Mouse (Mus musculus) left cerebral cortex, adult 9 months (tissue): ENCODE measurements at regions not wholly inside any gene's neighbourhood (a gene's known extent, or its start where the extent isn't known, plus 50 kb on each side); places are given as distances from the start of the nearest gene placed in this dataset.

Source experiments
- DNase-seq, 2 experiments: peaks; one replicate each; pipeline ENCODE4 v3.0.0; 2022; ENCODE audit warnings: low spot score in 2 of 2

- DNase-seq = no peak
These were observed 62.7 kb downstream of the Lrrc30 start for GRCm38 (mm10) chr17:67569865-67570264.

- no peak for DNase-seq
These were observed 66.3 kb downstream of the Lrrc30 start for GRCm38 (mm10) chr17:67566216-67566615.

- no peak for DNase-seq
These were observed 66.8 kb downstream of the Lrrc30 start for GRCm38 (mm10) chr17:67565746-67566145.

DNA sequence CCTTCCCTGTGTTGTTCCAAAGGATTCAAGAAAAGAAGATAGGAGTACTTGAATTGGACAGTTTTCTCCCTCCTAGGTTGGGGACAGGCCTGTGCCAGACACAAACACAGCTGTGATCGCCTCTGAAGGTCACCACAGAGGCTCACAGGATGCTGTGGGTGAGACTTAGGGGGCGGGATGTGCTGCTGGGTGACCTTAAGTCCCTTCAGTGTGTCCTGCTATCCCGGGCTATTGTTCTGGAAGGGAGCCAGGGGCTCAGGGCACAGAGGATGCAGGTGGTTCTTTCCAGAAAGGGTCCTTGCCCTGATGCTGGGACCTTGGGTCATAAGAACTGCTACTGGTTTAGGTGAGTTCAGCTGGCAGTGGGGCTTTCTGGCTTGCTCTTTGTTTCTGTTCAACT lies 67.7 kb downstream of the Lrrc30 start:
- DNase-seq = no peak

DNA sequence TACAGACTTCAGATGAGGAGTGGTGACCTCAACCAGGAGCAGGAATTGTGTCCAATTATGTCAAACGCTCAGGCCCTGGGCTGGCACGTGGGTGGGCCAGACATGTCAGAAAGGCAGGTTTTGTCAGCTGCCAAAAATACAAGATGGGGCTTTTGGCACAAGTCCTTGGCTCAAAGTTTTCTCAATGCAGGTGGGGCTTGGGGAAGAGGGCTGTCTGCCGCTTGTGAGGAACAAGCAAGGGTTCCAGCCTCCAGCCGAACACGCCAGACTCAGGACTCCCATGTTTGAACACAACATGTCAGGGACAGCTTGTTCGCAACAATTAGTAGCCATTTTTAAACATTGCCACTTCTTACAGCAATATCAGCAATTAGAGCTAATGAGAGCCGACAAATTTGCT lies 69.5 kb downstream of the Lrrc30 start:
- no peak for DNase-seq

GRCm38 (mm10) chr17:67561802-67562201 lies 70.7 kb downstream of the Lrrc30 start:
- no peak for DNase-seq

- no peak for DNase-seq
These were observed 75.1 kb downstream of the Lrrc30 start for GRCm38 (mm10) chr17:67557351-67557870.

- no peak for DNase-seq
These were observed 79.9 kb downstream of the Lrrc30 start for GRCm38 (mm10) chr17:67552581-67553139.

DNA sequence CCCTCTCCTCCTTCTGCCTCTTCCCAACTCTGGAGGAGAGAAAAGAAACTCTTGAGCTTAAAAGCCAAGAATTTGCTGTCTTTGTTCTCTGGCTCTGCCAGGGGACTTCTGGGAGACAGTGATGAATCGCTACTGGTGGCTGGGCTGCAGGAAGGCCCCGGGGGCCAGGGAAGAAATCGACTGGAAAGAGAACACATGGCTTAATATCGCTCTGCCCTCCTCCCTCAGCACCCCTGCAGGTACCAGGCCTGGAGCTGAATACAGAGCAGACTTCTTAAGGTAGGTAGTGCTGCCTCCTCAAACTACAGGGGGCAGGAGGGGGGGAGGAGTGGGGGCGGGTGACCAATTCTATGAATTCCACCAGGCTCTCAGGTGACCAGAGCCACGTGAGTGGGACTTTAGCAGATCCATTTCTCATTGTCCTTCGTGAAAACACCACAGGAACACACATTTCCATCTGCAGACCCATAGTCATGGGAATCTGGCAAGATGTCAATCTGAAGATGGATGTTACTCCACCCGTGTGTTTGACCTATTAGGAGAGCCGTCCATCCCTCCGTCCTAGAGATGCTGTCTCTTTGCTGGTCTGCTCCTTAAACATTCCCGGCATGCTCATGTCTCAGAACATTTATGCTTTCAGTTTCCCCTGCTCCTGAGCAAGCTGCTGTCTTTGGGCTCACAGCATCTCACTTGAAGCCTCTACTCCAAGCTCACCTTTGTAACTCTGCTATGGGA lies 83.4 kb downstream of the Lrrc30 start:
- no peak for DNase-seq

DNA sequence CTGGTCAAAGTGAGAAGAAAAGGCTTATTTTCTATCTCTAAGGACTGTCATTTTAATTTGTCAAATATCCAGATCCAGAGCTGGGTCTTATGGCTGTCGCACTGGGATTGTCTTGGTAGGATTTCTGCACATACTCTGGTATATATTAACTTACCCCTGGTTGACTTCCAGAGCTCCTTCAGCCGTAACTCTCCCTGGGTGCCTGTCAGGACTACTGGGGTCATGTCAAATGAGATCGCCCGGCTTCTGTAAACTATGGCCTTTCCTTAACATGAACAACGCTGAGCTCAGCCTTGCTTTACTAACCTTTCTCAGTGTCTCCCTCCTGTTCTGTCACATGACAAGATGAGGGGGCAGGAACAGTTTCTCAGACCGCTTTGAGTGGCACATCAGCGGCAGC lies 88.1 kb downstream of the Lrrc30 start:
- DNase-seq = no peak

- DNase-seq = no peak
These were observed 100.2 kb downstream of the Lrrc30 start for GRCm38 (mm10) chr17:67532331-67532730.

- DNase-seq = peak in 1 of 2 experiments; percentile 5
These were observed 111.6 kb downstream of the Lrrc30 start for GRCm38 (mm10) chr17:67520848-67521411.

DNA sequence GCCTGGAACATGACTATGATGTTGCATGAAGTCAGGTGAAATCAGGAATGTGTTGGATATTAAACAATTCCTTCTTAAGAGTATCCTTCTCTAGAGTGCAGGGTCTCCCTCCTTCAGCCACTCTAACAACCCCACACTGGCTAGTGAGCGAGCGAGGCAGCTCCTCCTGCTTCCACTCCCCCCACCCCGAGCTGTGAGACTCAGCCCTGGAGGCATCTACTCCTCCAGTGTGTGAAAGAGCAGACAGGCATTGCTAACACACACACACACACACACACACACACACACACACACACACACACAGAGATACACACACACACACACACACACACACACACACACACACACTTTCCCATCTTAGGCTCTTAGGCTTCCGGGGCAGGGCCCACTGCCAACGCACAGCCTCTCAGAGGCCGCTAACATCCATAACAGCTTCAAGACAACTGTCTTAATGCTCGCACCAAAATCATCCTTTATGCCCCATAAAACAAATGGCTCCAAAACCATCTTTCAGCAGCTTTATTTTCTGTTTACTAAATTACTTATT lies 116.8 kb downstream of the Lrrc30 start:
- no peak for DNase-seq

- no peak for DNase-seq
These were observed 117.9 kb downstream of the Lrrc30 start for GRCm38 (mm10) chr17:67514387-67515241.

DNA sequence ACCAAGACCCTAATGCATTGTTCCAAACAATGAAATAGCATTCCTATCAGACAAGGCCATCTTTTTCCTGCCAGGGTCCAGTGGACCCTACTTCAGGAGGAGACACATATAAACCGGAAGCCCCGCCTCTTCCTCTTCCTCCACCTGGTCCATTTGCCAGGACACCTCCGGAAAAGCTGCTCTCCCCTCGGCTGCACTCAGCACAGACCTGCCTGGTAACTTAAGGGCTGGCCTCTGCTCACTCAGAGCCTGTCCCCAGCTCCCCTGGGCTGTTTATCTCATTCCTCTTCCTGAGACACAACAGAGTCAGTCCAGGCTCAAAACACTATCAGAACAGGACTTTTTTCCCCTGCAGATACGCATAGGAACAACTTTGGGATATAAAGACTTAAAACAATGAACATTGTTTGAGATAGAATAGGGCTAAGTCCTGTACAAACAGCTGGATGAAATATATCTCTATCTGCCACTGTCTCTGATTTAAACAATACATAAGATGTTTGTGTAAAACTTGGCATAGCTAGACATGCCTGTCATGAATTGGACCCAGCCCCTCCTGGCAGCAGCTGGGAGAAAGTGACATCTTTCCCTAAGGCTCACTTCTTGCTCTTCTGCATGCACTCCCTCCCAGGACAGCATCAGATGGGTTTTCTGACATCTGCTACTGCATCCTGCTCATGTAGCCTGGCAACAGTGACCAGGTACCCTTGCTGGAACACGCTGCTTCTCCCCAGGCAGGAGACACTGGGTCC lies 119.6 kb downstream of the Lrrc30 start:
- no peak for DNase-seq

GRCm38 (mm10) chr17:67512008-67512407 lies 120.5 kb downstream of the Lrrc30 start:
- no peak for DNase-seq

GRCm38 (mm10) chr17:67509921-67510320 lies 122.6 kb downstream of the Lrrc30 start:
- no peak for DNase-seq

- DNase-seq = no peak
These were observed 123.4 kb downstream of the Lrrc30 start for GRCm38 (mm10) chr17:67509091-67509618.

- no peak for DNase-seq
These were observed 124.2 kb downstream of the Lrrc30 start for GRCm38 (mm10) chr17:67508353-67508752.

DNA sequence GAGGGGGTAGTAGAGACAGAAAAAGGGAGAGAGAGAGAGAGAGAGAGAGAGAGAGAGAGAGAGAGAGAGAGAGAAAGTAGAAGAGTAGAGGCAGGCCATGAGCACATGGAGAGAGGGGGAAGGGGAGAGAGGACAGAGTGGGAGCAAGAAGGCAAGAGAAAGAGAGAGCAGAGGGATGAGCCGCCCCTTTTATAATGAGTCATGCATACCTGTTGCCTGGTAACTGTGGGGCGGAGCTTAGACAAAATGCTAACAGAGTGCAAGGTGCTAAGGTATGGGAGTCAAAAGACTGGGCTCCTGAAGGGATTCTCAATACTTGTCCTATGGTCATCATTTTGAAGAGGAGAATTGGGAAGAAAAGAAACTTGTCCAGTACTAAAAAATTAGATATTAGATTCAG lies 126.1 kb downstream of the Lrrc30 start:
- DNase-seq = no peak

DNA sequence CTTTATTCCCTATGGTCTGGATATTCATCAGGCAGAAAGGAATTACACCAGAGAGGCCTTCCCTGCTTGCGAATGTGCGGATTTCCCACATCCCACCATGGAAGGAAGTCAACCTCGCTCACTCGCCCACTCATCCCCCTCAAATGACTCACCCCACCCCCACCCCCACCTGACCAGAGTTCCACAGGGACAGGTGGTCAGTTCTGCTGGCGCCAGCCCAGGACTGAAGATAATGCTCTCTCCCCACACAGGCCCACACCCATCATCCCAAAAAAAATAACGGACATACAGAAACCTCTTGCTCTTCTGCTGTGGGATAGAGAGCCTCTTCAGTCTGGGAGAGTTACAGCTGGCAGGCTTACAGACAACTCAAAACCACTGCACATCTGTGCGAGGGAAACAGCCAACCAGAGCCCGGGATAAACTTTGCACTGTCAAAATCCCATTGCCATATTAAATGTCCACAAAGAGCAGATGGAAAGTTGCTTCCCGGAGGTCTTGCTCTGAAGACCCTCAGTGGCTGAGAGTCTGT lies 128.0 kb downstream of the Lrrc30 start:
- no peak for DNase-seq
